Mouse (Mus musculus): Measurements from ENCODE around the gene Zc3h12a. TPM values are rescaled to one million over a fixed set of nuclear protein-coding genes. Genes with fewer than 3 reads are reported as not detected.

Zc3h12a gene
- total and polyA plus RNA-seq, 3 experiments: 0.92 to 3.3 TPM; not detected in 1

- Histone ChIP-seq H3K9ac (ENCODE audit: control insufficient read depth, low read depth, low read length, poor library complexity, severe bottlenecking) (peak overlapping the region; percentile 28; the same call in 1 of the 2 replicates), H3K4me1 (ENCODE audit: control insufficient read depth in 1 of 2, insufficient read depth in 2 of 2, low read length in 2 of 2) (peaks cover 10 to 33% of the 10 kb centered on the region in 2 experiments), H3K27ac (ENCODE audit: control insufficient read depth, low read depth, low read length) (no peak overlapping the region), H3K9me3 (replicated peaks; ENCODE audit: insufficient read depth, low read length) (no peaks in the 10 kb centered on the region), H3K79me2 (ENCODE audit: control insufficient read depth, insufficient read depth, low read length, poor library complexity) (no peaks in the 10 kb centered on the region), H3K27me3 (ENCODE audit: control insufficient read depth in 1 of 2, insufficient read depth in 2 of 2, low read length in 2 of 2) (no peaks in the 10 kb centered on the region), H3K36me3 (ENCODE audit: control insufficient read depth in 1 of 2, insufficient read depth in 2 of 2, low read length in 2 of 2) (peaks cover 0 to 19% of the 10 kb centered on the region in 2 experiments; a peak in 2 of 4 replicates), H3K4me3 (ENCODE audit: control insufficient read depth in 1 of 2, insufficient read depth in 1 of 2, low read depth in 2 of 2, low read length in 2 of 2) (no peak overlapping the region)
- DNase-seq (ENCODE audit: low read depth, low spot score): peak; percentile 21
- TF ChIP-seq RCOR1 (IDR thresholded peaks at IDR 0.05; ENCODE audit: low read depth, low read length) (no peak), NELFE (IDR thresholded peaks at IDR 0.05; ENCODE audit: low read depth, low read length) (no peak), MAFK (IDR thresholded peaks at IDR 0.05; ENCODE audit: borderline replicate concordance, low read depth, low read length) (no peak), MYB (IDR thresholded peaks at IDR 0.05; ENCODE audit: low read depth, low read length) (no peak), POLR2AphosphoS5 (IDR thresholded peaks at IDR 0.05; ENCODE audit: borderline replicate concordance, low read depth, low read length) (no peak), UBTF (IDR thresholded peaks at IDR 0.05; ENCODE audit: borderline replicate concordance, insufficient read depth, low read depth, low read length) (no peak), CHD2 (IDR thresholded peaks at IDR 0.05; ENCODE audit: low read length) (no peak), USF1 (IDR thresholded peaks at IDR 0.05; ENCODE audit: low read depth, low read length) (no peak), ZC3H11A (IDR thresholded peaks at IDR 0.05; ENCODE audit: low read depth, low read length) (no peak), USF2 (IDR thresholded peaks at IDR 0.05; ENCODE audit: borderline replicate concordance in 1 of 2, insufficient read depth in 1 of 2, low read depth in 1 of 2, low read length in 2 of 2) (no peak)
Observed at GRCm38 (mm10) chr4:125115081-125115480, 12.6 kb downstream of the Zc3h12a start.

GRCm38 (mm10) chr4:125114638-125115037 lies 13.0 kb downstream of the Zc3h12a start:
- Histone ChIP-seq H3K9me3 (replicated peaks; ENCODE audit: insufficient read depth, low read length) (no peaks in the 10 kb centered on the region), H3K27me3 (ENCODE audit: control insufficient read depth in 1 of 2, insufficient read depth in 2 of 2, low read length in 2 of 2) (no peaks in the 10 kb centered on the region), H3K27ac (ENCODE audit: control insufficient read depth, low read depth, low read length) (no peak overlapping the region), H3K9ac (ENCODE audit: control insufficient read depth, low read depth, low read length, poor library complexity, severe bottlenecking) (peak overlapping the region; percentile 28; the same call in 1 of the 2 replicates), H3K4me3 (ENCODE audit: control insufficient read depth in 1 of 2, insufficient read depth in 1 of 2, low read depth in 2 of 2, low read length in 2 of 2) (no peak overlapping the region), H3K79me2 (ENCODE audit: control insufficient read depth, insufficient read depth, low read length, poor library complexity) (no peaks in the 10 kb centered on the region), H3K4me1 (ENCODE audit: control insufficient read depth in 1 of 2, insufficient read depth in 2 of 2, low read length in 2 of 2) (peaks cover 10 to 33% of the 10 kb centered on the region in 2 experiments), H3K36me3 (ENCODE audit: control insufficient read depth in 1 of 2, insufficient read depth in 2 of 2, low read length in 2 of 2) (peaks cover 0 to 19% of the 10 kb centered on the region in 2 experiments; a peak in 2 of 4 replicates)
- TF ChIP-seq MAX (IDR thresholded peaks at IDR 0.05; ENCODE audit: low read length) (peak; percentile 47), BHLHE40 (IDR thresholded peaks at IDR 0.05; ENCODE audit: borderline replicate concordance, low read depth, low read length) (0 out of 2 replicates have a peak, but pooled peaks have one; percentile 26), MYC (IDR thresholded peaks at IDR 0.05; ENCODE audit: low read depth, low read length) (0 out of 2 replicates have a peak, but pooled peaks have one; percentile 32), SMC3 (IDR thresholded peaks at IDR 0.05; ENCODE audit: low read depth, low read length) (peak; percentile 71), MXI1 (IDR thresholded peaks at IDR 0.05; ENCODE audit: low read depth, low read length) (peak; percentile 58), MAFK (IDR thresholded peaks at IDR 0.05; ENCODE audit: borderline replicate concordance, low read depth, low read length) (no peak), MAZ (IDR thresholded peaks at IDR 0.05; ENCODE audit: low read depth, low read length) (peak; percentile 60; the same call in 1 of the 2 replicates), RAD21 (IDR thresholded peaks at IDR 0.05; ENCODE audit: low read depth, low read length) (peak; percentile 65), TBP (IDR thresholded peaks at IDR 0.05; ENCODE audit: low read depth, low read length) (no peak), E2F4 (IDR thresholded peaks at IDR 0.05; ENCODE audit: borderline replicate concordance, low read depth, low read length) (no peak), ZC3H11A (IDR thresholded peaks at IDR 0.05; ENCODE audit: low read depth, low read length) (peak; percentile 41; the same call in 1 of the 2 replicates), SIN3A (IDR thresholded peaks at IDR 0.05; ENCODE audit: low read length) (peak; percentile 46; the same call in 1 of the 2 replicates), CTCF (IDR thresholded peaks at IDR 0.05 in 2 of 3, conservative IDR thresholded peaks at IDR 0.05 in 1 of 3; ENCODE audit: control insufficient read depth in 1 of 3, insufficient read depth in 1 of 3, low read depth in 2 of 3, low read length in 3 of 3, poor library complexity in 1 of 3, severe bottlenecking in 1 of 3) (peak; percentile 80 to 92 (median 83)), ZNF384 (IDR thresholded peaks at IDR 0.05; ENCODE audit: low read depth, low read length) (no peak)
- DNase-seq (ENCODE audit: low read depth, low spot score): peak; percentile 83
